Mouse (Mus musculus) intestine, embryonic 15.5 days (tissue): ENCODE data around the gene Slfnl1. TPM values are rescaled to one million over a fixed set of nuclear protein-coding genes. Genes with fewer than 3 reads are reported as not detected.
A peak's percentile ranks its signal among the peaks of the same experiment; 100 is the strongest.

Experiments
- ATAC-seq: fragments of 200-750 bp; cut with Nextera tagmentation; 2 replicates; pipeline ENCODE4 v1.8.0; 2017; ENCODE audit warnings: moderate TSS enrichment, moderate library complexity
- H3K27ac ChIP-seq: fragments of 300-500 bp; sonication (generic); 2 replicates; pipeline ENCODE4 v1.5.1; 2015; ENCODE audit warnings: mild to moderate bottlenecking, inconsistent platforms
- H3K27me3 ChIP-seq: fragments of 300-500 bp; sonication (generic); replicated peaks from 2 replicates; pipeline ENCODE4 v1.6.1; 2015; ENCODE audit warnings: inconsistent platforms
- H3K36me3 ChIP-seq: fragments of 300-500 bp; sonication (generic); 2 replicates; pipeline ENCODE4 v1.6.1; 2015; ENCODE audit warnings: inconsistent platforms
- H3K4me1 ChIP-seq: fragments of 300-500 bp; sonication (generic); replicated peaks from 2 replicates; pipeline ENCODE4 v1.6.1; 2015; ENCODE audit warnings: inconsistent platforms
- H3K4me2 ChIP-seq: fragments of 300-500 bp; sonication (generic); replicated peaks from 2 replicates; pipeline ENCODE4 v1.6.1; 2015; ENCODE audit warnings: mild to moderate bottlenecking, inconsistent platforms
- H3K4me3 ChIP-seq: fragments of 300-500 bp; sonication (generic); replicated peaks from 2 replicates; pipeline ENCODE4 v1.5.1; 2015; ENCODE audit warnings: inconsistent platforms
- H3K9ac ChIP-seq: fragments of 300-500 bp; sonication (generic); 2 replicates; pipeline ENCODE4 v1.6.1; 2015; ENCODE audit warnings: inconsistent platforms
- H3K9me3 ChIP-seq: fragments of 300-500 bp; sonication (generic); 2 replicates; pipeline ENCODE4 v1.6.1; 2016; ENCODE audit warnings: inconsistent platforms
- WGBS: fragments of 180-500 bp; shearing (Covaris S2); methylation state at CpG from one replicate; pipeline ENCODE4 v1.1.7; 2015; 5-methylcytosine and 5-hydroxymethylcytosine counted together
- polyA plus RNA-seq: library from polyadenylated mRNA; unstranded; fragments of >200 nt; fragmentation: Nextera tagmentation; extraction: Ambion mirVana; gene quantifications from 2 replicates; pipeline ENCODE4 v1.2.1, GENCODE M21; 2015

The Slfnl1 gene
- not detected in 2 replicates for polyA plus RNA-seq

DNA sequence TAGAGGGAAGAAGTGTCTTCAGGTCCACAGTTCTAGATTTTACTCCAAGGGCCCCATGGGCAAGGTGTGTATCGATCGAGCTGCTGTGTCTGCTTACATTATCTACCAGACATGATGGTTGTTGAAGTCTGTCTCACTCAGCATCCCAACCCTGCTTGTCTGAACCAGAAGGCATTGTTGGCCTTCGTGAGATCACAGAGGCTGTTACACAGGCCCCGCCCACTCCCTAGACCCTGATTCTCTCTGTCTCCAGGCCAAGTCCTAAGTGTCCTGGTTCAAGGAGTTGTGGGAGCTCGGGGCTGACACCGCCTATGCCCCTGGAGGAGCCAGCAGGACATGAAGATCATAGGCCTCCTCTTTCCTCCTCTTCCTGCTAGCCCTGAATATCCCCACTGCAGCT is at the start of gene Slfnl1:
Gene Slfnl1 (plus strand): TSS at position 246 of the 400 bp plus-strand sequence.
- no peak within 1 kb of the TSS for H3K4me2 ChIP-seq
- H3K4me1 ChIP-seq: no peaks in the 10 kb centered on the region
- no peaks in the 10 kb centered on the region for H3K27me3 ChIP-seq
- no peak for ATAC-seq
- 79% methylated on average over 6 of the region's 6 CpGs for WGBS
- H3K9ac ChIP-seq: no peak within 1 kb of the TSS
- peaks cover 25% of the 10 kb centered on the region for H3K36me3 ChIP-seq
- H3K27ac ChIP-seq: no peak within 1 kb of the TSS
- H3K4me3 ChIP-seq: no peak within 1 kb of the TSS
- no peaks in the 10 kb centered on the region for H3K9me3 ChIP-seq

DNA sequence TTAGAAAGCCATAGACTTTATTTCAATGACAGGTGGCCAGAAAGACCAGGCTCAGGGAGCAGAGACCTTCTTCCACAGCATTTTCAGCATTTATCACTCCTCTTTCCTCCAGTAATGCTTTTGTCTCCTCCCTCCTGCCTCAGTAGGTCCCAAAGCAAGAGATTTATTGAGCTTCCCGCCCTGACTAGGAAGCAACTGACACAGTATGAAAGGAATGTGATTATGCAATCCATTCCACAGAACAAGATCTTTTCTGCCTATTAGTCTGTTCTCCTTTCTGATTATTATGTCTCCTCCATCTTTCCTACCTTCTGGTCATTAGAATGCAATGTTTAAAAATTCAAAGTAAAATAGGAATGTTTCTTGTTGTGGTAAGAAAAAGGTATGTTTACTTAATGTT is 44.3 kb upstream of the Slfnl1 start:
- whole genome bisulfite sequencing: 41% methylated on average over 1 of the region's 1 CpGs
- ATAC-seq: peak; percentile 58; the same call in 1 of the 2 replicates
- Histone ChIP-seq H3K4me2 (no peak overlapping the region), H3K36me3 (no peaks in the 10 kb centered on the region), H3K4me3 (no peak overlapping the region), H3K27me3 (no peaks in the 10 kb centered on the region), H3K9me3 (no peaks in the 10 kb centered on the region), H3K27ac (no peak overlapping the region), H3K4me1 (no peaks in the 10 kb centered on the region), H3K9ac (no peak overlapping the region)

DNA sequence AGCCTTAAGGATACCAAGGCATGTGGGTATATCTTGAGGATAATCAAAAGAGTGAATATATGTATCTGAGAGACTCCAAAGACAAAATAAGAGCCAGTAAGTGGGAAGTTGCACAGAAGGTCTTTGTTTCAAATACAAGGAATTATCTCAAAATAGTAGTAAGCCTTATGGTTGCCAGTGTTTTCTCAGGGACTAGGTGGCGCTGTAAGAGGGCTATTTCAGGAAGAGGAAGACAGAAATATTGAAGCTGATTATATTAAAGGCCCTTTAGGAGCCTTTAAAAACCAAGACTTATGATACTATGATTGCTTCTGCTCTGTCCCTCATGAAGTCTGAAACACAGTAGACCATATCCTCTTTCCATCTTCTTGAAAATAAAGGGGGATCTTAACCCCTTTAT is 25.1 kb upstream of the Slfnl1 start:
- H3K4me2 ChIP-seq: no peak overlapping the region
- no peak overlapping the region for H3K27ac ChIP-seq
- H3K27me3 ChIP-seq: no peaks in the 10 kb centered on the region
- no peak for ATAC-seq
- 79% methylated on average over 1 of the region's 1 CpGs for WGBS
- H3K9ac ChIP-seq: no peak overlapping the region
- H3K4me1 ChIP-seq: no peaks in the 10 kb centered on the region
- peaks cover 12% of the 10 kb centered on the region; the same call in 1 of the 2 replicates for H3K36me3 ChIP-seq
- no peaks in the 10 kb centered on the region for H3K9me3 ChIP-seq
- H3K4me3 ChIP-seq: no peak overlapping the region

DNA sequence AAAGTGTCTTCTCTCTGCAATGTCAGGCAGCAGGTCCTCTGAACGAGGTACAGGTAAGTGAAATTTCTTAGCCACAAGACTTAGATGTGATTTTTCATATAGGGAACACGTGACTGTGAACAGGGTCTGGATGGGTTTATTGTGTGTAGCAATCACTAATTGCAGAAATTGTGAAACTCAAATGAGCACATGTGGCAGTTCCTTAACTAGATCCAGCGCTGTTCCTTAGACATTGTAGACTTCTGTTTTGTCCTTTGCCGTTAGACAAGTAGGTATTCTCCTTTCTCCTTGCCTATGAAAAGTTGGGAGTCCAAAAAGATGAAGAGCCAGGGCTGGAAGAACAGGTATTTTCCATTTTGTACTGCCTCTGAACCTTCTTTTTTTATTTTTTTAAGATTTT is 20.8 kb upstream of the Slfnl1 start:
- Histone ChIP-seq H3K4me2 (no peak overlapping the region), H3K9me3 (no peaks in the 10 kb centered on the region), H3K9ac (no peak overlapping the region), H3K4me3 (no peak overlapping the region), H3K4me1 (no peaks in the 10 kb centered on the region; the same call in 1 of the 2 replicates), H3K27ac (no peak overlapping the region), H3K36me3 (peaks cover 13% of the 10 kb centered on the region), H3K27me3 (no peaks in the 10 kb centered on the region)
- no peak for ATAC-seq
- 96% methylated on average over 4 of the region's 4 CpGs for WGBS

DNA sequence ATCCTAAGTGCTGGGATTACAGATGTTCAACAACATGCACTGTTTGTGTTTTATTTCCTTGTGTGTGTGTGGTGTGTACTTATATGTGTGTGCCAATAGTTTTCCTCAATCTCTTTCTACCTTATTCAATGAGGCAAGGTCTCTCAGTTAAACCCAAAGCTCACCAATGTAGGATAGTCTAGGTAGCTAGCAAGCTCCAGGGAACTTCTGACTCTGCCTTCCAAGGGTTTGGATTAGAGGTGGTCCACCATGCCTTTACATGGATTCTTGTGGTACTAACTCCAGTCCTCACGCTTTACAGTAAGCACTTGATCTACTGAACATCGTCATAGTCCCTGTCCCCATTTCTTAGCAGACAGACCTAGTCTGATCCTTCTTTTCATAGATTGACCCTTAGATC is 17.7 kb upstream of the Slfnl1 start:
- H3K4me2 ChIP-seq: no peak overlapping the region
- no peak for ATAC-seq
- H3K27me3 ChIP-seq: no peaks in the 10 kb centered on the region
- 100% methylated on average over 2 of the region's 2 CpGs for WGBS
- no peak overlapping the region for H3K4me3 ChIP-seq
- no peaks in the 10 kb centered on the region; the same call in 1 of the 2 replicates for H3K4me1 ChIP-seq
- peaks cover 16% of the 10 kb centered on the region; the same call in 1 of the 2 replicates for H3K36me3 ChIP-seq
- H3K27ac ChIP-seq: no peak overlapping the region
- no peaks in the 10 kb centered on the region for H3K9me3 ChIP-seq
- no peak overlapping the region for H3K9ac ChIP-seq

DNA sequence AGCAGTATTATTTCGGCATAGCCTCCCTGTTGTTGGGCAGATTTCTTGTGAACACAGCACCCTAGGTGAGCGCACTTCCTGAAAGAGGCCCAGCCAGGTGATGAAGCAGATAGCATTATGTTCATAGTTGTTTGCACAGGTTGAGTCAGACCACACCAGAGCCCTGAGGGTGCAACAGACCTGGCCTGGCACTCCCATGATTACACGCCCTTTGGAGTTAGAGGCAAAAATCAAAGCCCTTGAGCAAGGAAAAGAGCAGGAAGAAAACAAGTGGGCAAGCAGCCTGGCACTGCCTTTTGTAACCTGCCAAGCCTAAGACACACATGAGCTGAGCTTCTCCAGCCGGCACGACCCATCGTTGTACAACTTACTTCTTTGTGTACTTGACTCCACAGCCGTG is 15.5 kb upstream of the Slfnl1 start:
- Histone ChIP-seq H3K9me3 (no peaks in the 10 kb centered on the region), H3K4me1 (no peaks in the 10 kb centered on the region; the same call in 1 of the 2 replicates), H3K36me3 (peaks cover 16% of the 10 kb centered on the region; the same call in 1 of the 2 replicates), H3K27me3 (no peaks in the 10 kb centered on the region), H3K27ac (peak overlapping the region; percentile 76), H3K4me2 (peak overlapping the region; percentile 32), H3K4me3 (peak overlapping the region; percentile 0; the same call in 1 of the 2 replicates), H3K9ac (no peak overlapping the region)
- ATAC-seq: peak; percentile 98
- 60% methylated on average over 7 of the region's 7 CpGs for WGBS

DNA sequence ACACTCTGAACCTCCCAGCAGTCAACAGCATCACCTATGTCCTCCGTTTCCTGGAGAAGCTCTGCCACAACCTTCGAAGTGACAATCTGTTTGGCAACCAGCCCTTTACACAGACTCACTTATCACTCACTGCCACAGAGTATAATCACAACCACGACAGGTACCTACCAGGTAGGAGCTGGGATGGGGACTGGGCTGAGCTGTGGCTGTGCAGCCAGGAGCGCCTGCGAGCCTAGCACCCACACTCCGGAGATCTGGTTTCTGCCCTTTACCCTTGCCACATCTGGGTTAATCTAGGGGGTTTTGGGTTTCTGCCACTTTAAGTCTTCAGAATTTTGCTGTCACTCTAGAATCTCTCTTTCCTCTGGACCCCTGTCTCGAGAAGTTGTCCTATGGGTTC is 15.1 kb upstream of the Slfnl1 start:
- H3K36me3 ChIP-seq: peaks cover 16% of the 10 kb centered on the region; the same call in 1 of the 2 replicates
- WGBS: 78% methylated on average over 7 of the region's 7 CpGs
- no peak overlapping the region for H3K9ac ChIP-seq
- peak overlapping the region; percentile 32 for H3K4me2 ChIP-seq
- no peaks in the 10 kb centered on the region for H3K27me3 ChIP-seq
- no peaks in the 10 kb centered on the region; the same call in 1 of the 2 replicates for H3K4me1 ChIP-seq
- ATAC-seq: peak; percentile 74; the same call in 1 of the 2 replicates
- H3K9me3 ChIP-seq: no peaks in the 10 kb centered on the region
- H3K4me3 ChIP-seq: peak overlapping the region; percentile 0; the same call in 1 of the 2 replicates
- peak overlapping the region; percentile 76 for H3K27ac ChIP-seq

DNA sequence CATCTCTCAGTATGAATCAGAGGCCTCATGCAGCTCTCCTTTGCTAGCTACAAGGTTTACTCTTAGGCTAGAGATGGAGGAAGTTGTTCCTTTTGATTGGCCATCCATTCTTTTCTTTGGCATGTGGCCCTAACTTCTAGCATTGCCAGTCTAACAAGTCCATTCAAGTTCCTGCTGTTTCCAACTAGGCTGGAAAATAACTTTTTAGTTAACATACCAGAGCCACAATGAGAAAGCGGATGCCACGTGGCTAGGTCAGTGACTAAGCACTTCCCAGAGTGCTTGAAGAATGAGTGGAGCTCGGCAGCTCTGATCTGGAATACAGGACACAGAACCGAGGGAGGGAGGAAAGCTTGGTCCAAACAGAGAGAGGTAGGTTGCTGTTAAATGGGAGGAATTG is 14.7 kb upstream of the Slfnl1 start:
- 92% methylated on average over 4 of the region's 4 CpGs for WGBS
- Histone ChIP-seq H3K4me3 (0 out of 2 replicates have a peak overlapping the region, but pooled peaks have one; percentile 0), H3K9me3 (no peaks in the 10 kb centered on the region), H3K27ac (peak overlapping the region; percentile 76), H3K4me1 (no peaks in the 10 kb centered on the region; the same call in 1 of the 2 replicates), H3K9ac (no peak overlapping the region), H3K27me3 (no peaks in the 10 kb centered on the region), H3K4me2 (peak overlapping the region; percentile 32), H3K36me3 (peaks cover 16% of the 10 kb centered on the region)
- no peak for ATAC-seq

DNA sequence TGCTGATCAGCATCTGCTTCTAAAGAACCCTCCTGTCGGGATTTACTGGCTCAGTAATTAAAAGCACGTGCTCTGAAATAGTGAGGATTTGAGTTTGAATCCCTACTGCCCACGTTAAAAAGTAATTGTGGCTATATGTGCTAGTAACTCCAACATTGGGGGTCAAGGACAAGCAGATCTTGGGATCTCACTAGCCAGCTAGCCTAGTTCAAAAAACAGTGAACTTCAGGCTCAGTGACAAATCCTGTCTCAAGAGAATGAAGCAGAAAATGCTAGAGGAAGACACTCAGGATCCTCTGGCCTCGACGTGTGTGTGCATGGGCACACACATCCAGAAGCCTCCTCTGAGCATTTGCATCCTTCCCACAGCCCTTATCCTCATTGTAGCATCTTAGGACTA is 10.3 kb upstream of the Slfnl1 start:
- Histone ChIP-seq H3K4me2 (no peak overlapping the region), H3K4me1 (no peaks in the 10 kb centered on the region), H3K27ac (no peak overlapping the region), H3K27me3 (no peaks in the 10 kb centered on the region), H3K36me3 (peaks cover 26% of the 10 kb centered on the region), H3K9me3 (no peaks in the 10 kb centered on the region), H3K4me3 (no peak overlapping the region), H3K9ac (no peak overlapping the region)
- WGBS: 90% methylated on average over 5 of the region's 5 CpGs
- ATAC-seq: no peak

DNA sequence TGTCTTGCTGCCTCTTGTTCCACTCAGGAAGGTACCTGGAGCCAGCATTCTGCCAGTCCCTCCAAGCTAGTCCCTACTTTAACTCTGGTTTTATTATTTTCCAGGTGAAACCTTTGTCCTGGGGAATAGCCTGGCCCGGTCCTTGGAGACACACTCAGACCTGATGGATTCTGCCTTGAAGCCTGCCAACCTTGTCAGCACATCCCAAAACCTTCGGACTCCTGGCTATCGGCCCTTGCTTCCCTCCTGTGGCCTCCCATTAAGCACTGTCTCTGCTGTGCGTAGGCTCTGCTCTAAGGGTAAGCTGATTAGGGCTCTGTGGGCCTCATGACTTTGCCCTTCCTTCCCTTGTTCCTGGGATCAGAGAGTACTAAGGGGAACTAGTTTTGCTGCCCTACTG is 9.7 kb upstream of the Slfnl1 start:
- H3K36me3 ChIP-seq: peaks cover 22% of the 10 kb centered on the region

DNA sequence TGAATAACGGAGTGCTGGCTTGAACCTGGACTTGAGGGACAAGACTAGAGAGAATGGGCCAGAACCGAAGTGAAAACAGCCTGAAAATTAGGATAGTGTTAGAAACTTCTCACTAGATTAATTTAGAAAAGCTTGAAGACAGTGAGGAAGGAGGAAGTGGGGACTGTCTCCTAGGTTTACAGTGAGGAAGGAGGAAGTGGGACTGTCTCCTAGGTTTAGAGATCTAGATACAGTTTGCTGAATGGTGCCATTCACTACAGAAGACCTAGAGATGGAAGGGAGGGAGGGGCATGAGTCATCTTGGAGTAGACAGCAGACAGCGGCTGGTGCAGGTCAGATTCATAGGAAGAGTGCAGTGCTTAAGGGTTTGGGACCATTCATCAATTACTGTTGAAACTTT is 8.9 kb upstream of the Slfnl1 start:
- Histone ChIP-seq H3K4me1 (no peaks in the 10 kb centered on the region), H3K27me3 (no peaks in the 10 kb centered on the region), H3K4me3 (no peak overlapping the region), H3K9me3 (no peaks in the 10 kb centered on the region), H3K4me2 (no peak overlapping the region), H3K27ac (no peak overlapping the region), H3K9ac (no peak overlapping the region), H3K36me3 (peaks cover 19% of the 10 kb centered on the region)
- ATAC-seq: no peak
- WGBS: 89% methylated on average over 3 of the region's 3 CpGs

More for the DNA sequence above, 9.7 kb upstream of the Slfnl1 start:
- Histone ChIP-seq H3K27me3 (no peaks in the 10 kb centered on the region), H3K4me2 (no peak overlapping the region), H3K4me3 (no peak overlapping the region), H3K4me1 (no peaks in the 10 kb centered on the region), H3K27ac (no peak overlapping the region), H3K9me3 (no peaks in the 10 kb centered on the region), H3K9ac (no peak overlapping the region)
- WGBS: 88% methylated on average over 4 of the region's 4 CpGs
- ATAC-seq: no peak

DNA sequence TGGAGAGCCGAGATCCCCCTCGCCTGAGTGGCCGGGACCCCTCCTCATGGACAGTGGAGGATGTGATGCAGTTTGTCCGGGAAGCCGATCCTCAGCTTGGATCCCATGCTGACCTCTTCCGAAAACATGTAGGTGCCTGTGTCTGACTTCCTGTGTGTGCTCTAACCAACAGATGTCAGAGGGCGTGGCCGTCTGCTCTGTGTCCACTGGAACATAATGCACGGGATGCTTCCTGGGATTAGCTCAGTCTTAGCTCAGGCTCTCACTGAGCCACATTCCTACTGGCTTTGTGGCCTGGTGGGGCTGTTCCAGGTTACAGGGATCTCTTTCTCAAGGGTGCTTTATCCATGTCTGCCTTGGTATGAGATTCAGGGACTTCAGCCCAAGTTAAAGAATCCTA is 3.9 kb upstream of the Slfnl1 start:
- Histone ChIP-seq H3K27ac (no peak overlapping the region), H3K9ac (no peak overlapping the region), H3K36me3 (peaks cover 35% of the 10 kb centered on the region), H3K27me3 (no peaks in the 10 kb centered on the region), H3K4me1 (no peaks in the 10 kb centered on the region), H3K4me2 (no peak overlapping the region), H3K4me3 (no peak overlapping the region), H3K9me3 (no peaks in the 10 kb centered on the region)
- 78% methylated on average over 9 of the region's 9 CpGs for WGBS
- ATAC-seq: no peak

DNA sequence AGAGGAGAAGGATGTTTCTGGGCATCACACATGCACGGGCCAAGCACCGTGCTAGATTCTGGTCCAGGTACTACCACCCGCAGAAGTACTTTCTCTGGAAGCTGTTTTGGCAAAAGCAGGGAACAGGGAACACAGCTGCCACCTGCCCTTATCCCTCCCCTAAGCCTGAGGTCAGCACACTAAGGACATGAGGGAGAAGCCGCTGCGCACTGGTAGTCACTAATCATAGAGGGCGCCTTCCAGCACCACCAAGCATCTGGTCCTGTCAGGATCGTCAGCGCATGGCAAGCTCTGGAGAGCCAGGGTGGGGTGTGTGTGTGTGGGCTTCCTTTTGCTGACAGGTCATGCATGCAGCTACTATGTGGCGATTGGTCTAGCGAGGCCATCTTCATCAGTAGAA is 6.6 kb downstream of the Slfnl1 start:
- Histone ChIP-seq H3K4me1 (no peaks in the 10 kb centered on the region), H3K9ac (no peak overlapping the region), H3K36me3 (peaks cover 41% of the 10 kb centered on the region), H3K4me2 (no peak overlapping the region), H3K27ac (no peak overlapping the region), H3K9me3 (no peaks in the 10 kb centered on the region), H3K27me3 (no peaks in the 10 kb centered on the region), H3K4me3 (no peak overlapping the region)
- WGBS: 94% methylated on average over 10 of the region's 10 CpGs
- 0 out of 2 replicates have a peak, but pooled peaks have one; percentile 51 for ATAC-seq
